In genomic region chr2:22740441-22740840, GRCm38 (mm10) we compare ENCODE assay signal across 8 mouse cellular contexts.
"Had no signal": no experiment of that assay in that cellular context is flagged by ENCODE, and none has a peak within 500 bp of the region (broad histone marks: within the 10 kb centered on the region; RNA-seq: fewer than 3 reads in every experiment).

No protein-coding gene starts in this region.

- DNase-seq: kidney, postnatal 25 days; layer of hippocampus, postnatal 36 days; liver; lung, adult 18-20 months; lung, postnatal 10 days; lung, postnatal 36 days; thymus, adult 18-20 months; thymus, postnatal 36 days had no signal
